Mouse (Mus musculus): ENCODE results near the gene Pid1.

- no peak for TF ChIP-seq CTCF (IDR thresholded peaks at IDR 0.05; ENCODE audit: low read depth, low read length)
- TF ChIP-seq POLR2A (IDR thresholded peaks at IDR 0.05; ENCODE audit: insufficient read depth, low read length) = no peak
- TF ChIP-seq EP300 (IDR thresholded peaks at IDR 0.05; ENCODE audit: insufficient read depth, low read depth, low read length) = no peak
Observed at GRCm38 (mm10) chr1:84350262-84350661, 13.7 kb downstream of the Pid1 start.
